Mouse (Mus musculus): ENCODE measurements at regions not wholly inside any gene's neighbourhood (a gene's known extent, or its start where the extent isn't known, plus 50 kb on each side); places are given as distances from the start of the nearest gene placed in this dataset.
"Not testable (repeated sequence)": the region's sequence is repeated elsewhere in the genome, so short reads cannot be mapped to it uniquely, and the experiment has no call there.

DNA sequence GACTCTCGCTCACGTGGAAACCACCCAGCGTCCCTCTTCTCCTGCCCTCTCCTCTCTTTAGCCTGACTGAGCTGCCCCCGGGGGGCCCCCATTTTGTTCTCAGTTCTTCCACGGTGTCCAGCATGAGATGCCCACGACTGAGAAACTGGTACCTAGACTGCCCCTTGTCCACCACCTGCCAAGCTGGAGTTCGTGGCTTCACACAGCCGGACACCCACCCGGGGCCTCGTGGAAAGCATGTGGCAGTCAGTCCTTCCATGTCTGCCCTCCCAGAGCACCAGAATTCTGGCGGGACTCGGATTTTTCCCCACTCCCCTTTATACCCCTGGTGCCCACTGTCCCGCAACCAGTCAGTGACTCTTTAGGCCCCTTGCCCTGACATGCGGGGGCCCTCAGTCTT is 86.9 kb upstream of the Lemd2 start:
- no peak for ATAC-seq (replicated peaks; ENCODE audit: low FRiP score, poor library complexity, severe bottlenecking)

DNA sequence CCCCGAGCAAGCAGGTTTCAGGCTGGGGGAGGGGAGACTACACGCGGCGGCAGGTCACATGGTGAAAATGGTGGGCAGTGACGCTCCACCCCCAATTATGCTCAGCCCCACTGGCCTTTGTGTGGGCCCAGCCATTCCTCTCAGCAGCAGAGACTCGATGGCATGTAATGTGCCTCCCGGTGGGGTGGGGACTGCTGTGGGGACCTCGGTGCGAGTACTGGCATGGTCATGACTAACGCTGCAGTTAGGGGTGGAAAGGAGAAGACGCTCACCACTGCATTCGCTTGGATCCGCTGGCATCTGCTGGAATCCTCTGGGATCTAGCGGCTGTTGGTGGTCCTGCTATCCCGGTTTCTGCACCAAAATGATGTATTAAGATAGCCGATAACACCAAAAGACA is 86.0 kb upstream of the Lemd2 start:
- ATAC-seq (replicated peaks; ENCODE audit: low FRiP score, poor library complexity, severe bottlenecking): no peak

DNA sequence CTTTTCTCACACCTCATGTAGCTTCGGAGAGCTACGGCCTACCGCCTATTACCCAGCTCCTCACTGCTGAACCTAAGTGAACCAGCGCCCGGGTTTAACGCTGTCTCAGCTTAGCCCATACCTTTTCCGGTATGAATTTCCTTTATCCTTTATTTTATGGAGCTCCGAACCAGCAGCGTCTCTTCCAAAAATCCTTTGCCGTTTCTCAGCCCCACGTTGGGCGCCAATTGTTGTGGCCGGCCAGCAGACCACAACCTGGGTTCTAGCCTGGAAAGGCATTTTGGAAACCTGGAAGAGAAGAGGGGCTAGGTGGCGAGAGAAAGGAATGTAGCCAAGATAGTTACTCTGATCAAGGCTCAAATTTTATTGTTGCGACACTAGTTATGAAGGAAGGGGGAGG is 85.5 kb upstream of the Lemd2 start:
- not testable (repeated sequence) for ATAC-seq (replicated peaks; ENCODE audit: low FRiP score, poor library complexity, severe bottlenecking)

DNA sequence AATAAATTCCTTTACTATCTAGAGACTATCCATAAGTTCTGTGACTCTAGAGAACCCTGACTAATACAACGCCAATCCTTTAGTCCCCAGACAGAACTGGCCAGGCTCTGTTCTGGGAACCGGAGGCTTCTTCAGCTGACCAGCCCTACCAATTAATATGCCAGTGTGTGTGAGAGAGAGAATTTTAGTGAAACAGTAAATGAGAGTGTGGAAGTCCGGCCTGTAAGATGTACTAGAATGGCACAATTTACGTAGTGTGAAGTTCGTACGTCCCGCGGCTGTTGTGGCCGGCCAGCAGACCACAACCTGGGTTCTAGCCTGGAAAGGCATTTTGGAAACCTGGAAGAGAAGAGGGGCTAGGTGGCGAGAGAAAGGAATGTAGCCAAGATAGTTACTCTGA is 83.7 kb upstream of the Lemd2 start:
- ATAC-seq (replicated peaks; ENCODE audit: low FRiP score, poor library complexity, severe bottlenecking): not testable (repeated sequence)

DNA sequence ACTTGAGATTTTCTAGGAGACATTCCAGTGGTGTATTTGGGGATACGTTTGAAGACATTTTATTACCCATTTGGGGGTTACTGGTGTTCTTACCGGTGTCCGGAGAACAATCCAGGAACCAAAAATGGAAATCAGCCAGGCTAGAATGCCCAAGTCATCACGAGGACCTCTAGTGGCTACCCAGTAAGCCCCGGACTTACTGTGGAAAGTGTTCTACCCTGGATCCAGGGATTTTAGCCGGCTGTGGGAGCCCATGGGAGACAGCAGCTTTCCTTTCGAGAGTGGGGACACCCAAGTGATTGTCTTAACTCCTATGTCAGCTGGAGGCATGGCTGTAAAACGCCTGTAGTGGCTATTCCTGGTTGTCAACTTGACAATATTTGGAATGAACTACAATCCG is 77.0 kb upstream of the Lemd2 start:
- ATAC-seq (replicated peaks; ENCODE audit: low FRiP score, poor library complexity, severe bottlenecking): no peak

DNA sequence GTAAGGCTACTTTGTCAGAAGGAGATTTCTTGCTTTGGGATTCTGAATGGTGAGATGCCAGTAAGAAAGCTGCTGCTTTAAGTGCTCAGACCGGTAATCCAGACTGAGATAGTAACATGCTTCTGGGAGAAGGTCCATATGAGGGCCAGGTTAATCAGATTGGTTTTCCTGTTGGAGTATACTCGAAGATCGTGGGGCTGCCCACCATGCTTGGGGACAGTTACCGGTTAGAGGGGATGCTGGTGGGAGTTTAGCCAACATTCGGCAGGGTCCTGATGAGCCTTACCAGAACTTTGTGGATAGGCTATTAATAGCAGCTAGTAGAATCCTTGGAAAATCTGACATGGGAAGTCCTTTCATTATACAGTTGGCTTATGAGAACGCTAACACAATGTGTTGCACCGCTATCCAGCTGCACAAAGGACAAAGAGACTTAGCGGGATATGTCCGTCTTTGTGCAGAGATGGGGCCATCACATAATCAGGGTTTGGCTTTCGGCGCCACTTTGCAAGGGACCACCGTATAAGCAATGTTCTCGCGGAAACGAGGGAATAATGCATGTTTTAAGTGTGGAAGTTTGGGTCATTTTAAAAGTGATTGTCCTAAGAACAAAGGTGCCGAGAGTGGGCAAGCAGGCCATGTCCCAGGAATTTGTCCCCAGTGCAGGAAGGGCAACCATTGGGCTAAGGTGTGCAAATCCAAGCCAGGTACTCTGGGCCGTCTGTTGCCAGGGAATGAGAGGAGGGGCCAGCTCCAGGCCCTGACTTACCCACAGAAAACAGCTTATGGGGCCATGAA is 75.4 kb upstream of the Lemd2 start:
- ATAC-seq (replicated peaks; ENCODE audit: low FRiP score, poor library complexity, severe bottlenecking): not testable (repeated sequence)

DNA sequence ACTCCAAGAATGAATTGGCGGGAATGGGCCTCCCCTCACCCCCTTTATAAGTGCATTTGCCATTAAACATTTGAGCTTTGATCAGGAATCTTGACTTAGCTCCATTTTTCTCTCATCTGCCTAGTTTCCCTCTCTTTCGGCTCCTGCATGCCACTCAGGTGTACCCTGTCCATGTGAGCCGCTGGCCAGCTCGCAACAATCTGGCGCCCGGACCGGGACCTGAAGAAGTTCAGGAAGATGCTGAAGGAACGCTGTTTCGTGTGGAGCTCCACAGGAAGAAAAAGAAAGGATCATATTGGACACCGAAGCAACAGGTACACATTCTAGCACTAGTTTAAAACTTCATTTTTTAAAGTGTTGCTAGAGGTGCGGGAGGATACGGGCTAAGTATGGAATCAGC is 73.5 kb upstream of the Lemd2 start:
- ATAC-seq (replicated peaks; ENCODE audit: low FRiP score, poor library complexity, severe bottlenecking): not testable (repeated sequence)

DNA sequence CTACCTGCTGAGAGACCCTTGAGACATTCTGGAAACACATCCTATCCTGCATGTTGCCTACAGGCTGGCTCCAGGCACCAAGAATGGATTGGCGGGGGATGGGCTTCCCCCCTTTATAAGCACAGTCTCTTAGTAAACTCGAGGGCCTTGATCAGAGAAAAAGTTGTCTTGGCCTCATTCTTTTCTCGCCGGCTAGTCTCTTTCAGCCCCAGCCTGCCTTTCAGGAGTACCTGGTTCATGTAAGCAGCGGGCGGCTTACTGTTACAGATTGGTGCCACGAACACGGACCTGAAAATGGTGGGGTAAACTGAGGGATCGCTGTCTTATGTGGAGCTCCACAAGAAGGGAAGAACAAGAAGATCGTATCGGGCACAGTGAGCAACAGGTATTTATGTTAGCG is 67.5 kb upstream of the Lemd2 start:
- ATAC-seq (replicated peaks; ENCODE audit: low FRiP score, poor library complexity, severe bottlenecking): not testable (repeated sequence)

DNA sequence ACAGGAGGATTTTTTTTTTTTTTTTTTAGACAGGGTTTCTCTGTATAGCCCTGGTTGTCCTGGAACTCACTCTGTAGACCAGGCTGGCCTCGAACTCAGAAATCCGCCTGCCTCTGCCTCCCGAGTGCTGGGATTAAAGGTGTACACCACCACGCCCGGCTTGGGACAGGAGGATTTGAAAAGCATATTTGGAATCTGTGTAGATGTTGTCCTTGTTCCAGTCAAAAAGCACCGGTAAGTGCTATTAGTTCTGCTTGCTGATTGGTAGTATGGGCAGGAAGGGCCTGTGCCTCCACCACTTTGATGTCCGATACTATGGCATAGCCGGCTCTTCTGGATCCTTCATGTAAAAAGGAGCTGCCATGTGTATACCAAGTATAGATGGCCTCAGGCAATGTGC is 66.5 kb upstream of the Lemd2 start:
- ATAC-seq (replicated peaks; ENCODE audit: low FRiP score, poor library complexity, severe bottlenecking): not testable (repeated sequence)

DNA sequence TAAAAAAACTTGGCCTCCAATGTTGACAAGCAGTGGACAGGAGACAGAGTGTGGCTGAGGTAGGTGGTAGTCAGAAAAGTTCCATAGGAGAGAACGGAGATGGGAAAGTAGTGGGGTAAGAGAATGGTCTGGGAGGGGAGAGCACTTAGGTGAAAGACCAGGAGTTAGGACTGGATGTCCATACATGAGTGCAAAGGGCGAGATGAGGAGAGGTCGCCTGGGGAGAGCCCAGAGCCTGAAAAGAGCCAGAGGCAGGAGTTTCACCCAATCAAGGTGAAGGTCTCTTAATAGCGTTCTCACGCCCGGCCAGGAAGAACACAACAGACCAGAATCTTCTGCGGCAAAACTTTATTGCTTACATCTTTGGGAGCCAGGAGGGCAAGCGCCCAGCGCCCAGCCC is 60.3 kb upstream of the Lemd2 start:
- not testable (repeated sequence) for ATAC-seq (replicated peaks; ENCODE audit: low FRiP score, poor library complexity, severe bottlenecking)

DNA sequence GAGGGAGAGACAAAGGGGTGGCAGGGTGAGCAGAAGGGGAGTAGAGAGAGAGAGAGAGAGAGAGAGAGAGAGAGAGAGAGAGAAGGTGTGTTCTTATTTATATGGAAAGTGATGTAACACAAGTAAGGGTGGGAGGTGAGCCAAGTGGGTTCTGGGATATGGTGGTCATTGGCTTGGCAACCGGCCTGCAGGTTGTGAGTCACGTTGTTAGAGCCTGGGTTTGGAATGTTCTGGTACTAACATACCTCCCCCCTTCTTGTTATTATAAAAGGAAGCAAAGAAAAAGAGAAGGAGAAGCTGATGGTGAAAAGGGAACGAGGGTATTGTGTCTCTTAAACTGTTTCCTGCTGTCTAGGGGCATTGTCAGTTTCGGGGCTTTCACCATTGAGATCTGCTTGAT is 58.3 kb upstream of the Lemd2 start:
- ATAC-seq (replicated peaks; ENCODE audit: low FRiP score, poor library complexity, severe bottlenecking): no peak

DNA sequence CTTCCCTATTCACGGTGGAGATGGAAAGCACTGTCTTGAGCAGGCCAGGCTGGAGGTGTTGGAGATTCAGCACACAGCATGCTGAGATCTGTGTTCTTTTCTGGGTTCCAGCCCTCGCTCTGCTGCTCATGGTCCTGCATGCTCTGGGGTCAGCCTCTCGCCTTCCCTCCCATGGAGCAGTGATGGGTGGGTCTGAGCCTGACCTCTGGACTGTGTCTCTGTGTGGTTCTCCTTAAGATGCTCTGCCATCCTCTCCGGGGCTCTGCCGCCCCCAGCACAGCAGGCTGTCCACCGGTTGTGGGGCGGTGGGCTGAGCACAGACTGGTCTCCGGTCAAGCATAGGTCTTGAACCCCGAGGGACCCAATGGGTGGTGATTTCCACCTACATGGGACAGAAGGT is 57.7 kb upstream of the Lemd2 start:
- no peak for ATAC-seq (replicated peaks; ENCODE audit: low FRiP score, poor library complexity, severe bottlenecking)

DNA sequence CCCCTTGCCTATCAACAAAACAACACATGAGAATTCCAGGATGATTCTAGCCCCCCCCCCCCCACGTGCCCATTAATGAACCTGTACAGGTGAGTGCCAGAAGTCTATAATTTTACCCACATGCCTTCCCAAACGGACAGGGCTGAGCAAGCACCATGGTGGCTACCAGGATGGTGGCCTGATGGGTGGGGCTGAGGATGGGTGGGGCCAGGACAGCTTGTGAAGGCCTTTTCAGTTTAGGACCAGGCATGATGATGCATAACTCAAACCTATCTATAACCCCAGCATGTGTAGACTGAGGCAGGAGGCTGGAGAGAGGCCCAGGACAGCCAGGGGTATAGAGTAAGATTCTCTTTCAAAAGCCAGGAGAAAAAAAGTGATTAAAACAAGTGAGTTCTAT is 57.0 kb upstream of the Lemd2 start:
- no peak for ATAC-seq (replicated peaks; ENCODE audit: low FRiP score, poor library complexity, severe bottlenecking)

DNA sequence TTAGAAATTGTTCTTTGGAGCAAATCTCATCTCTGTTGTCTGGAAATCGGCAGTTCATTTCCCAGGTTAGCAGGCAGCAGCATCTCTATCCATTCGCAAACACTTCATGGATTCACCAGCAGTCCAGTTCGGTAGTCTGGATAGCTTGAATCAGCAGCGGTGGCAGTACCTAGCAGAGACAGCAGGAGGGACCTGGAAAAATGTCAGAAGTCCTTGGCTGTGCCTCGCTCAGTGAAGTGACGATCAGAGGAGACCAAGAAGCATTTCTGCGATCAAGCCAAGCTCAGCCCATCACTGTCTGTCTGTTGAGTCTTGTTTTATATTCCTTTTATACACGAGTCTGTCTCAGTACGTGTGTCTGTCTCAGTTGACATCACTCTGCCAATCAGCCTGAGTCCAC is 55.8 kb upstream of the Lemd2 start:
- ATAC-seq (replicated peaks; ENCODE audit: low FRiP score, poor library complexity, severe bottlenecking): no peak

DNA sequence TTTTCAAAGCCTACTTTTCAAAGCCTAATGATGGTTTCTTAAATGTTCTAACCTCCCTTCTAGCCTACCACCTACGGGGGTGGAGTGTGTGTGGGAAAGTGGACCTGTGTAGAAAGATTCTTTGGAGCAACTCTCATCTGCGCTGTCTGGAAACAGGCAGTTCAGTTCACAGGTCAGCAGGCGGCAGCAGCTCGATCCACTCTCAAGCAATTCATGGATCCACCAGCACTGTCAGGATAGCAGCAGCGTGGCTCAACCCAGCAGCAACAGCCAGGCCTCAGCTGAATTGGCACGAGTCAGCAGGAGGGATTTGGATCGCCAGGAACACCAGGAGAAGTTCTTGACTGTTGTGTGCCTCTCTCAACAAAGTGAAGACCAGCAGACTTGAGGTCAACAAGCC is 53.1 kb upstream of the Lemd2 start:
- ATAC-seq (replicated peaks; ENCODE audit: low FRiP score, poor library complexity, severe bottlenecking): no peak

DNA sequence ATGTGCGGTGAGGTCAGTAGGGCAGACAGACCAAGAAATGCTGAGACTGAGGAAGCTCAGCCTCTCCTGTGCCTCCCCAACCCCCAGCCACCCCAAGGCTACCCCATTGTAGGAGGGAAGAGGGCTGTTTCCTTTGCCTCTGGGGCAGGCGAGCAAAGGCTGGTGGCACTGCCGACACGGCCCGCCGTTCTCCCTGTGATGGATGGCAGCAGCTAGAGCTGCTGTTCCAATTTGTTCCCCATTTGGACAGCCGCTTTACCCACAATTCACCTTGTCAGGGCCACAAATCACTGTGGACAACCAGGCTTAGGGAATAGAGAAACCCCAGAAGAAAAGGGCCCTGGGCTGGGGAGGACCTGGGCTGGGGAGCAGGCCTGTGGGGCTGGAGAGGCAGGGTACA is 51.5 kb upstream of the Lemd2 start:
- no peak for ATAC-seq (replicated peaks; ENCODE audit: low FRiP score, poor library complexity, severe bottlenecking)

Measured in erythroid progenitor cell, adult 5-6 weeks (primary cell).